Mouse (Mus musculus) gastrocnemius, postnatal 36 days (tissue): ENCODE measurements at regions not wholly inside any gene's neighbourhood (a gene's known extent, or its start where the extent isn't known, plus 50 kb on each side); places are given as distances from the start of the nearest gene placed in this dataset.

Source experiments
- DNase-seq, 2 experiments: peaks; one replicate each; pipeline ENCODE4 v3.0.0; 2022
- intact Hi-C: fragments of 180-260 bp; cut with DNase I; formaldehyde crosslinking; loops from one replicate; pipeline ENCODE4 v1.15.1; 2025

DNA sequence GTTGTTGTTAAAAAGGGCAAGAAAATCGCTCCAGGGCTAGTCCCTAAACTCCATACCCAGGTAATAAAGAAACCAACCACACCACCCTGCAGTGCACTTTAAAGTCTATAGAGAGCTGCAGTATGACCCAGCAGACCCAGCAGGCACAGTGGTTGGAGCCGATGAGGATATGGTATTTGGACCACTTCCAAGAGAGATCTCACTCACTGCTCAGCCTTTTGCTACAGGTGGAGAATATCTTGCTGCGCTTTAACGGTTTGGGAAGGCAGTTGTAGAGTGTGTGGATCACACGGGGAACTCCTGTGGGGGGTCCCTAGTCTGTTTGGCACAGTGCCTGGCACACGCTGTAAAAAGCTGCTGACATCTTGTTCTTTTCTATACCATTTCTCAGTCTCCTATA, 145.9 kb downstream of the Foxo1 start:
- no peak for DNase-seq
- intact Hi-C loops, result no loop called here

- intact Hi-C loops, result no loop called here
- DNase-seq, result no peak
These were observed 145.1 kb downstream of the Foxo1 start for GRCm38 (mm10) chr3:52413187-52413746.

- DNase-seq, result no peak
- intact Hi-C loops, result no loop called here
These were observed 143.2 kb downstream of the Foxo1 start for GRCm38 (mm10) chr3:52411356-52411755.

DNA sequence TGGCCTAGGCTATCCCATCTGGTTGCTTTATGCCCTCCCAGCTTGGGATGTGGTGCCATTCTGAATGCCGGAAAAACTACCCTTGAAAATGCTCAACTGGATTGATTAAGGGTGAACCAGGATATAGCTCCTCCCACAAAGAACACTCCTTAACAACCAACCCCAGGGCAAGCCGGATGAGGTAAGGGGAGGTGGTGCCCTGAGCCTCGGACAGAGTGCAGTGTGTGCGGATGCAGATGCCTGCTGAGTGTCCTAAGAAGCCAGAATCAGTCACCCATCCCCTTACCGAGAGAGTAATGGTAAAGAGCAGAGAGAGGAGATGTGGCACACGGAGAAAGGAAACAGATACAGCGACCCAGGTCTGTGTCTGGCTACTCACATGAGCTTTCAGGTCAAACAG, 141.3 kb downstream of the Foxo1 start:
- no peak for DNase-seq
- intact Hi-C loops, result loop anchor here (10.0 kb wide), 1 partner anchor 345 kb away; no protein-coding TSS in a partner anchor

- no peak for DNase-seq
- intact Hi-C loops, result loop anchor here (10.0 kb wide), 1 partner anchor 348 kb away; no protein-coding TSS in a partner anchor
These were observed 138.7 kb downstream of the Foxo1 start for GRCm38 (mm10) chr3:52406778-52407318.

GRCm38 (mm10) chr3:52404636-52405035, 136.5 kb downstream of the Foxo1 start:
- intact Hi-C loops, result loop anchor here (5.0 to 10.0 kb wide), 2 partner anchors 137 to 350 kb away; partner anchors contain the start of gene Foxo1
- DNase-seq, result no peak

- no peak for DNase-seq
- intact Hi-C loops, result loop anchor here (5.0 to 10.0 kb wide), 2 partner anchors 136 to 352 kb away; partner anchors contain the start of gene Foxo1
These were observed 134.9 kb downstream of the Foxo1 start for GRCm38 (mm10) chr3:52403032-52403431.
